Mouse (Mus musculus) embryonic facial prominence, embryonic 15.5 days (tissue): ENCODE data around the gene Stk16. TPM values are rescaled to one million over a fixed set of nuclear protein-coding genes. Genes with fewer than 3 reads are reported as not detected.

Experiments used
- ATAC-seq: fragments of 200-750 bp; cut with Nextera tagmentation; 2 replicates; pipeline ENCODE4 v1.8.0; 2017; ENCODE audit warnings: low read depth, moderate TSS enrichment; ENCODE audit not compliant: insufficient number of reproducible peaks, low FRiP score, low TSS enrichment
- H3K27ac ChIP-seq: fragments of 300-500 bp; sonication (generic); replicated peaks from 2 replicates; pipeline ENCODE4 v1.5.1; 2015; ENCODE audit warnings: mild to moderate bottlenecking, inconsistent platforms
- H3K27me3 ChIP-seq: fragments of 300-500 bp; sonication (generic); 2 replicates; pipeline ENCODE4 v1.6.1; 2015; ENCODE audit warnings: inconsistent platforms
- H3K36me3 ChIP-seq: fragments of 300-500 bp; sonication (generic); 2 replicates; pipeline ENCODE4 v1.6.1; 2015; ENCODE audit warnings: mild to moderate bottlenecking, inconsistent platforms
- H3K4me1 ChIP-seq: fragments of 300-500 bp; sonication (generic); 2 replicates; pipeline ENCODE4 v1.6.1; 2015; ENCODE audit warnings: inconsistent platforms
- H3K4me2 ChIP-seq: fragments of 300-500 bp; sonication (generic); replicated peaks from 2 replicates; pipeline ENCODE4 v1.6.1; 2015; ENCODE audit warnings: mild to moderate bottlenecking, inconsistent platforms
- H3K4me3 ChIP-seq: fragments of 300-500 bp; sonication (generic); replicated peaks from 2 replicates; pipeline ENCODE4 v1.5.1; 2015; ENCODE audit warnings: mild to moderate bottlenecking, inconsistent platforms
- H3K9ac ChIP-seq: fragments of 300-500 bp; sonication (generic); 2 replicates; pipeline ENCODE4 v1.6.1; 2015; ENCODE audit warnings: inconsistent platforms
- H3K9me3 ChIP-seq: fragments of 300-500 bp; sonication (generic); replicated peaks from 2 replicates; pipeline ENCODE4 v1.6.1; 2016; ENCODE audit warnings: inconsistent platforms
- WGBS: fragments of 180-500 bp; shearing (Covaris S2); methylation state at CpG from one replicate; pipeline ENCODE4 v1.1.7; 2015; 5-methylcytosine and 5-hydroxymethylcytosine counted together
- polyA plus RNA-seq: library from polyadenylated mRNA; unstranded; fragments of >200 nt; fragmentation: Nextera tagmentation; extraction: Ambion mirVana; gene quantifications from 2 replicates; pipeline ENCODE4 v1.2.1, GENCODE M21; 2015

Stk16 gene
- polyA plus RNA-seq, 1 experiment from 2014 or later: 121 TPM

DNA sequence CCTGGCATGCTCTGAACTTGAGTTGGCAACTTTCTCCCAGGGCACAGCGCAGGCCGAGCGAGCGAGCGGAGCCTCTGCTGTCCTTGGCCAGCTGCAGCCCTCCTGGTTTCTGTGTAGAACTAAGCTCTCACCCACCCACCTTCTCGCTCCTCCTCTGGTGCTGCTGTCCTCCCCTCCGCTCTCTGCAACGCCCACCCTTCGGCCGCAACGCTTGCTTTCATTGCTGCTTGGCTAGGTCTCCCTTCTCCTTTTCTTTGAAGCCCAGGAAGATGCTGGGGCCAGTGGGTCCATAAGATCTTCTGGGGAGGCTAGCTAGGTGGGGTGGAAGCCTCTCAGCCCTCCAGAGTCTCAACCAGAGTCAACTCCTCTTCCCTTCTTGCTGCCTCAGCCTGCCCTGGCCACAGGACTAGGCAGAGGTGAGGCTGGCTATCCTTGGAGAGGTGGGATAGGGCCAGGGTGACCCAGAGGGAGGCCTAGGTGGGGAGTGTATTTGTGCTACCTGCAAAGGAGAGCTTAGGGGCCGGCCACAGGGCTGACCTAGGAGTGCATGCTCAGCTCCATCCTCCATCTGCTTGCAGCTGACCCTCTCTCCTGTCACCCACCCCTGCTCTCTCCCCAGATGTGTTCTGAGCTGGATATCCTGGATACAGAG, 33.7 kb downstream of the Stk16 start:
- Histone ChIP-seq H3K9me3 (no peaks in the 10 kb centered on the region), H3K4me2 (no peak overlapping the region), H3K4me3 (no peak overlapping the region), H3K9ac (no peak overlapping the region), H3K36me3 (peaks cover 34% of the 10 kb centered on the region), H3K27me3 (no peaks in the 10 kb centered on the region), H3K4me1 (peaks cover 13% of the 10 kb centered on the region), H3K27ac (no peak overlapping the region)
- WGBS: 84% methylated on average over 12 of the region's 12 CpGs
- peak; percentile 5; the same call in 1 of the 2 replicates for ATAC-seq

DNA sequence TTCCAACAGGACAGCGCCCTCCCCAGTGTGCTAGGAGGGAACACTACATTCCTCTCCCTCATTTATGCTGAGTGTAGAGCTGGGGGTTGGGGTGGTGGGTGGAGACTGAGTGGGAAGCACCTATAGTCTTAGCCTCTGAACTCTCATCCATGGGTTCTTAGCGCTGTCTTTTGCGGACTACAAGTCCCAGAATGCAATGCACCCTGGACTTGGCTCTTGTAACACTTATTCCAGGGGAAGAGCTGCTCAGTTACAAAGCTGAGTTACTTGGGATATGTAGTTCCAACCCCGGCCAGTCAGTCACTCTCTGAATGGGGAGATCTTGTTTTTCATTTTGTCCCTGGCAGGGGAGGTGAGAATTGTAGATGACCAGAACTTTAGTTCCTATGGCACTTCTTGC, 34.2 kb downstream of the Stk16 start:
- Histone ChIP-seq H3K27me3 (no peaks in the 10 kb centered on the region), H3K9ac (no peak overlapping the region), H3K27ac (no peak overlapping the region), H3K36me3 (peaks cover 30% of the 10 kb centered on the region), H3K4me1 (peaks cover 13% of the 10 kb centered on the region), H3K4me2 (no peak overlapping the region), H3K4me3 (no peak overlapping the region), H3K9me3 (no peaks in the 10 kb centered on the region)
- WGBS: 24% methylated on average over 4 of the region's 4 CpGs
- peak; percentile 53 for ATAC-seq

DNA sequence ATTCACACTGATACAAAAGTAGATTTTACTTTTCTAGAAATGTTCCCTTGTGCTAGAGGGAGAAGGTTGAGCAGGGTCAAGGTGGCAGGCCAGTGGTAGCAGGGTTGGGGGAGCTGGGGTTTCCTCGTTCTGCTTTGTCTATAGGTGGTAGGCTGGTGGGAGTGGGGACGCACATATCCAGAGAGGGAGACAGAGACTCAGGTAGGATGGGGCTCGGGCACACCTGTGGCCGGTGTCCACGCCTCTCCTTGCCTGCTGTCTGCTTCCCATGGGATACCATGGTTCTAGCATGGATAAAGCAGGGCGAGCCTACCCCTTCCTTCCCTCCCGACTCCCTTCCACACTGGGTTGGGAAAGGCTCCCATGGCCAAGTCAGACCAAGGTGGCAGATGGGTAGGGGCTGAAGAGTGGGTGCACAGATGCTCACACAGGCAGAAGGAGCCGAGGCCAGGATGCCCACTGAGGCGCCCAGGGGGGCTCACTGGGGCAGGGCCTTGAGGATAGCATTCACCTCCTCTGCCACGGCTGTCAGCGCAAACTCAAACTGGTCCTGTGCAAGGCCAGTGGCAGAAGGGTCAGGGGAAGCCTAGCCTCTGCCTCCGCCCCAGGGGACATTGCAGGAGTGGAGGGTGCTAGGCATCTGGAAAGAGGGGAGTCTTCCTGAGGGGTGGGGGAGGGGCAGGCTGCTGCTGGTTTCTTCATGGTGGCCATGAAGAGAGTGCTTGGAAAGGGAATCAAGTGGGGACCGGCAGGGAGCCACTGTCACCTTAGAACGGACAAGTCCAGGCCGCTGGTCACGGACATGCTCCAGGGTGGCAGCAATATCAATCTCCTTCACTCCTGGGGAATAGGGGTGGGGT, 36.7 kb downstream of the Stk16 start:
- H3K4me3 ChIP-seq: no peak overlapping the region
- no peak overlapping the region for H3K9ac ChIP-seq
- H3K27ac ChIP-seq: no peak overlapping the region
- 74% methylated on average over 16 of the region's 16 CpGs for WGBS
- no peak for ATAC-seq
- H3K4me2 ChIP-seq: no peak overlapping the region
- no peaks in the 10 kb centered on the region for H3K27me3 ChIP-seq
- H3K36me3 ChIP-seq: peaks cover 15% of the 10 kb centered on the region; the same call in 1 of the 2 replicates
- peaks cover 20% of the 10 kb centered on the region for H3K4me1 ChIP-seq
- H3K9me3 ChIP-seq: no peaks in the 10 kb centered on the region

DNA sequence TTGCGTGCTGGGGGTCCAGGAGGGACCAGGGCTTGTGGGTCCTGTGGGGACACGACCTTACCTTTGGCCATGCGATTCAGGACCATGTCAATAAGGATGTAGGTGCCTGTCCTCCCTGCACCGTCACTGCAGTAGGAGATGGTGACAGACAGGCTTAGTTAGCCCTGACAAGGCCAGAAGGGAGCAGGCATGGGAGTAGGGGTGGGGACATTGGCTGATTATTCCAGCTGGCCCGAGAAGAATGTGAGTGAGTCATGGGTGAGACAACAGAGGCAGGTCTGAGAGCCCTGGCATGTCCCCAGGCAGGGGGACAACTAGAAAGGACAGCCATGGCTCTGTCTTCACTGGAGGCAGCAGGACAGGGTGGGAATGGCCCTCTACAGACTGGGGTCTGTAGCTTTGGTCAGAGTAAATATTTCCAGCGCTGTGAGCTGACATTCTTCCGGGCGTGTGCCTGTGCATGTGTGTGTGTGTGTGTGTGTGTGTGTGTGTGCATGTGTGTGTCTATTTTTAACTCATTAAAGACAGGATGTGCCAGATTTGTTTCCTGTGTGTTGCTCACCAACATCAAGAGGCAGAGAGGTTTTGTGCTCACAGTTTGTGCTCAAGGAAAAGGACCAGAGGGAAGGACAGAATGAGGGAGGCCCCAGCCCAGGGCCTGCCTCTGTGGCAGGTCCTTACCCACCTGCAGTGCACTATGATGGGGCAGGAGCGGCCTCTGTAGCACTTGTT, 37.6 kb downstream of the Stk16 start:
- H3K9me3 ChIP-seq: no peaks in the 10 kb centered on the region
- no peak overlapping the region for H3K27ac ChIP-seq
- H3K9ac ChIP-seq: no peak overlapping the region
- H3K4me1 ChIP-seq: peaks cover 20% of the 10 kb centered on the region
- H3K36me3 ChIP-seq: peaks cover 12% of the 10 kb centered on the region; the same call in 1 of the 2 replicates
- WGBS: 38% methylated on average over 9 of the region's 9 CpGs
- H3K4me3 ChIP-seq: no peak overlapping the region
- no peak overlapping the region for H3K4me2 ChIP-seq
- H3K27me3 ChIP-seq: no peaks in the 10 kb centered on the region; the same call in 1 of the 2 replicates
- peak; percentile 31 for ATAC-seq

GRCm38 (mm10) chr1:75250498-75250897, 39.9 kb downstream of the Stk16 start:
- no peak for ATAC-seq
- peaks cover 20% of the 10 kb centered on the region for H3K4me1 ChIP-seq
- no peak overlapping the region for H3K4me3 ChIP-seq
- H3K36me3 ChIP-seq: peaks cover 4% of the 10 kb centered on the region; the same call in 1 of the 2 replicates
- no peaks in the 10 kb centered on the region for H3K9me3 ChIP-seq
- H3K27ac ChIP-seq: no peak overlapping the region
- H3K9ac ChIP-seq: no peak overlapping the region
- no peak overlapping the region for H3K4me2 ChIP-seq
- WGBS: 35% methylated on average over 3 of the region's 3 CpGs
- no peaks in the 10 kb centered on the region; the same call in 1 of the 2 replicates for H3K27me3 ChIP-seq

- Histone ChIP-seq H3K9me3 (no peaks in the 10 kb centered on the region), H3K9ac (no peak overlapping the region), H3K4me1 (peaks cover 20% of the 10 kb centered on the region), H3K4me2 (peak overlapping the region; percentile 63), H3K27ac (no peak overlapping the region), H3K27me3 (no peaks in the 10 kb centered on the region; the same call in 1 of the 2 replicates), H3K36me3 (no peaks in the 10 kb centered on the region), H3K4me3 (peak overlapping the region; percentile 32)
- 0 out of 2 replicates have a peak, but pooled peaks have one; percentile 13 for ATAC-seq
- WGBS: 4% methylated on average over 22 of the region's 22 CpGs
These were observed 40.7 kb downstream of the Stk16 start for GRCm38 (mm10) chr1:75251112-75251970.

GRCm38 (mm10) chr1:75252308-75252707, 41.7 kb downstream of the Stk16 start:
- ATAC-seq: no peak
- Histone ChIP-seq H3K27ac (no peak overlapping the region), H3K27me3 (no peaks in the 10 kb centered on the region; the same call in 1 of the 2 replicates), H3K4me2 (no peak overlapping the region), H3K36me3 (no peaks in the 10 kb centered on the region), H3K4me3 (no peak overlapping the region), H3K9me3 (no peaks in the 10 kb centered on the region), H3K4me1 (peaks cover 19% of the 10 kb centered on the region), H3K9ac (no peak overlapping the region)
- WGBS: 67% methylated on average over 13 of the region's 13 CpGs

DNA sequence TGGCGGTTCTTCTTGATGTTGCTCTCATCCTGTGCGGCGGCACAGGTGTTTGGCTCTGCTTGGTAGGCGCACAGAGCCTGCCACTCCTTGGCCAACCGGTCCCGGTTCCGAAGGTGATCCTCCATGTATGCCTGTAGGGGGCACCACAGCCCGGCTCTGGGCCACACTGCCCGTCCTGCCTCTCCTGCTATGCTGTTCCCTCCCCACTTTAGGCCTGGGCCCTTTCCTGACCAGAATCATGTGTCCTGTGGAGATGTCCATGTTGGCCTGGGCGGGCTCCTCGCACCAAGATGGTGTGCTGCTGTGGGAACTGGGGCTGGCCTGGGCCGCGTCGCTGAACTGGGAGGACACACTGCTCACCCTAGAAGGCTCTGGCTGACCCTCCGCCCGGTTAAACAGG, 42.4 kb downstream of the Stk16 start:
- H3K4me2 ChIP-seq: no peak overlapping the region
- 67% methylated on average over 16 of the region's 16 CpGs for WGBS
- no peaks in the 10 kb centered on the region for H3K36me3 ChIP-seq
- H3K27ac ChIP-seq: no peak overlapping the region
- no peak overlapping the region for H3K4me3 ChIP-seq
- no peak for ATAC-seq
- no peak overlapping the region for H3K9ac ChIP-seq
- H3K9me3 ChIP-seq: no peaks in the 10 kb centered on the region
- H3K4me1 ChIP-seq: peaks cover 12% of the 10 kb centered on the region
- no peaks in the 10 kb centered on the region; the same call in 1 of the 2 replicates for H3K27me3 ChIP-seq

DNA sequence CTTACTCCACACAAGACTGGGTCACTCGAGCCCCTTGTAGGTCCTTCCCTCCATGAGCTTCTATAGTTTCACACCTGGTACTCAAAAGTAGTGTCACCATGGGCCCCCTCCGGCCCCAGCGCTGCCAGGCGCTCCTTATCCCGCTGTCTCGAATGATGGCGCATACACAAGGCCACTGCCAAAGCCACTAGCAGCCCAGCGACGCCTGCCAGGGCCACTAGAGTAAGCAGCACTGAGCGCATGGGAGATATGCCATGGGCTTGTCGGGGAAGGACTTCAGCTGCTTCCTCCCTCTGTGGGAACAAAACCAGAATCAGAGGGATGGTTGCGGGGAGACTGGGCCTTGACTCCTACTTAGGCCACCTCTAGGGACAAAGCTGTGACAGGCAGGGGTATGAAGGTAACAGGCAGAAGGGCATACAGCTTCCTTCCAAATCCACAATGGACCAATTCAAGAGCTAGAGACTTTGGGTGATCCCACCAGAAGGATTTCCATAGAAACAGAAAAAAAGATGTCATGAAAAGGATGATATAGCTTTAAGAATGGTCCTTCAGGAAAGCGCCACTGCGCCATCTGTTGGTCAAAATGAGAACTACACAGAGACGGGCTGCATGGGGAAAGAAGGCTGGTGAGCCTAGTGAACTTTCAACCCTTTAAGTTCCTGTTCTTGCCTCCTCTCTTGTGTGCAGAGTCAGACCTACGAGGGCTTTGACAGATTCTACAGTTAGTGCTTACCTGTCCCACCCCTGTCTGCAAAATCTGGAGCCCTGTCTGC, 43.4 kb downstream of the Stk16 start:
- Histone ChIP-seq H3K27me3 (no peaks in the 10 kb centered on the region; the same call in 1 of the 2 replicates), H3K4me3 (no peak overlapping the region), H3K4me2 (no peak overlapping the region), H3K9ac (no peak overlapping the region), H3K36me3 (no peaks in the 10 kb centered on the region), H3K27ac (no peak overlapping the region), H3K4me1 (peaks cover 6% of the 10 kb centered on the region), H3K9me3 (no peaks in the 10 kb centered on the region)
- WGBS: 65% methylated on average over 16 of the region's 16 CpGs
- ATAC-seq: no peak

DNA sequence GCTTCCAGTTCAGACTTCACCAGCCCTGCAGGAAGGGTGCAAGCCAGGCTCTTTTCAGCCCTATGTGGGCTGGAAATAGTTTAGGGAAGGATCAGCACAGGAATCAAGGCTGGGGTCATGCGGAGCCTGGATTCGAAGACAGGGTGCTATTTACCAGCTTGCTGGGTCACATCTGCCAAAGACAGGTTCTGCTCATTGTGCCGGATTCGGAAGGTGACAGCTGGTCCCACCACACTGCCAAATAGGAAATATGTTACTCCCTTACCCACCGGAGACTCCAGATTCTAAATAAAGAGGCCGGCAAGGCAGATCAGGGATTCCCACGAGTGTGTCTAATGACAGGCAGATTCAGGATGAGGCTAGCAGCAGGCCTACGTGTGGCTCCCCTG, 44.0 kb downstream of the Stk16 start:
- H3K27ac ChIP-seq: no peak overlapping the region
- no peaks in the 10 kb centered on the region for H3K36me3 ChIP-seq
- no peak overlapping the region for H3K4me3 ChIP-seq
- 57% methylated on average over 8 of the region's 8 CpGs for WGBS
- H3K4me2 ChIP-seq: no peak overlapping the region
- peaks cover 6% of the 10 kb centered on the region for H3K4me1 ChIP-seq
- no peaks in the 10 kb centered on the region; the same call in 1 of the 2 replicates for H3K27me3 ChIP-seq
- no peaks in the 10 kb centered on the region for H3K9me3 ChIP-seq
- no peak for ATAC-seq
- no peak overlapping the region for H3K9ac ChIP-seq
